Mouse (Mus musculus): ENCODE measurements around the gene Ercc4. TPM values are rescaled to one million over a fixed set of nuclear protein-coding genes. Genes with fewer than 3 reads are reported as not detected.

Ercc4 gene
- total RNA-seq, 2 experiments from 2014 or later, result 4.0 to 6.0 TPM

DNA sequence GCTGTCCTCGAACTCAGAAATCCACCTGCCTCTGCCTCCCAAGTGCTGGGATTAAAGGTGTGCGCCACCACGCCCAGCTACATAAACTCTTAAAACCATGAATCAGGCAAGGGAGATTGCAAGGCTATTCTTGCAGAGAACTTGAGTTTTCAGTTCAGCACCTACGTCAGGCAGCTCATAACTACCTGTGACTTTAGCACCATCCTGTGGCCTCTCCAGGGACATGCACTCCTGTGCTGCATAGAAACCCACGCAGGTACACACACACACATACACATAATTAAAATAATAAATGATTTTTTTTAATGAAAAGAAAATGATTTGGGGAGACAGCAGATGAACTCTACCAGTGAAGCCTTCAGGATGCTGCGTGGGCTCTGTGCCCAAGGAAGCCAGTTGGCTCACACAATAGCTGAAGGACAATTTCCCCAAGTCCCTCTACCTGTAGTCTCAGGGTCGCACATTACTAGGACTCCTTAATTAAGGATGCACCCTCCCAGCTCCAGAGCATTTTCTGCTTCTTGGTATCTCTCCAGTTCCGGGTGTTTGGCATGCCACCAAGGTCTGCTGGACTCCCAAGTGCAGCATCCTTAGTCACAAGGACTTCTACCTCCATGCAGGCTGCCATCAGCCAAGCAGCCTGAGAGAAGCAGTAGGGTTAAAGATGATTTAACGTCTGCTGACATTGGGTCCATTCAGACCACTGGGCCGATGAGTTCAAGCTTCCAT lies 35.4 kb downstream of the Ercc4 start:
- DNase-seq, result no peak
- intact Hi-C loops (cut with DNase I), result loop anchor here (10.0 kb wide), 1 partner anchor 260 kb away; no protein-coding TSS in a partner anchor

DNA sequence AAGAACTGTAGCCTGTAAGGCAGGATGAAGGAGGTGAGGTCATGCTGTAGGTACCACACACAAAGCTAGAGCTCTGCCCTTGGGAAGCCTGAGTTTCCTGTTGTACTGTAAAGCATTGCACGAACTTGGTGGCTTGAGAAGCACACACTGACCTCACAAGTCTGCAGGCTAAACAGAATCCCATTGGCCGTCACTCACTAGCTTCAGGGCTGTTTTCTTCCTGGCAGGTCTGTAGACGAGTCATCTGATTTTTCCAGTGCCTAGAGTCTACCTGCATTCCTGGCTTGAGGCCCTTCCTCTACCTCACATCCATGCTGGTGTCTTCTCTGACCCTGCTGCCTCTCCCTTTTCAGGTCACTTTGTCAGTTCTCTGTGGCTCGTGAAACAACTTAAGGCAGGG lies 36.7 kb downstream of the Ercc4 start:
- DNase-seq, result no peak

DNA sequence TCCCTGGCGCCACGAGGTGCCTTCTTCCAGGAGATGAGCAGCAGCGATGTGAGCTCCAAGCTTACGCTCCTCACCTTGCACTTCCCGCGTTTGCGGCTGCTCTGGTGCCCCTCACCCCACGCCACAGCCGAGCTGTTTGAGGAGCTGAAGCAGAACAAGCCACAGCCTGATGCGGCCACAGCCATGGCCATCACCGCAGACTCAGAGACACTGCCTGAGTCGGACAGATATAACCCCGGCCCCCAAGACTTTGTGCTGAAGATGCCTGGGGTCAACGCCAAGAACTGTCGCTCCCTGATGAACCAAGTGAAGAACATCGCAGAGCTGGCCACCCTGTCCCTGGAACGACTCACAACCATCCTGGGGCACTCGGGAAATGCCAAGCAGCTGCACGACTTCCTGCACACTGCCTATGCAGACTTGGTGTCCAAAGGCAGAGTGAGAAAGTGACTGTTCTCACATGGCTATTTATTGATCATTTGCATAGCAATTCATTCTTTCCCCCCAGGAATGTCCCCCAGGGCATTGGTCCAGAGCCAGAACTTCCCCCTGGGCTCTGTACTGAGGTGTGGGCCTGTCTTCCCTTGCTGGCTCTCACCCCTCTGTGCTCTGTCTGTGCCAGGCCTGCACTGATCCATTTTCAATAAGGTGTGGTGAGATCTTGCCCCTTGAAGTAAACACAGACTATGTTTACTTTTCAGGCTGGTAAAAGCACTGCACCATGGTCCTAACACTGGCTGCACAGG lies 38.5 kb downstream of the Ercc4 start:
- DNase-seq, result no peak
- intact Hi-C loops (cut with DNase I), result loop anchor here (10.0 kb wide), 1 partner anchor 257 kb away; no protein-coding TSS in a partner anchor

More for the DNA sequence above, 36.7 kb downstream of the Ercc4 start:
- intact Hi-C loops (cut with DNase I), result loop anchor here (10.0 kb wide), 1 partner anchor 259 kb away; no protein-coding TSS in a partner anchor

DNA sequence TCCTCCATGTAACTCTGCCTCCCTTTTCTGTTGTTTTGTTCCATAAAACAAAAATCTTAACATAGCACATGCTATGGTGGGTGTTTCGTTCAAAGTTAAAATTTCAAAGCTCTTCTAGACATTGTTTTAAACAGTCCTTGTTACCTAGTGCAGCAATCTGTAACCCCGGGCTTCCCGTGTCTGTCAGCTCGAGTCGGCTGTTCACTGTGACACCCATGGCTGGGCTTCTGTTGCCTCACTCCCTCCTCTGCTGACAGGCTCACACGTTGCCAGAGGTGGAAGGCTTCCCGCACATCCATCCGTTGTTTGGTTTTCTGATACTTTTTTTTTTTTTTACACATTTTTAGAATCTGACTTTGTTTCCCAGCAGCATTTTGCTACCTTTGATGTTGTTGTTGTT lies 40.5 kb downstream of the Ercc4 start:
- no peak for DNase-seq
- intact Hi-C loops (cut with DNase I), result loop anchor here (10.0 kb wide), 1 partner anchor 255 kb away; no protein-coding TSS in a partner anchor

DNA sequence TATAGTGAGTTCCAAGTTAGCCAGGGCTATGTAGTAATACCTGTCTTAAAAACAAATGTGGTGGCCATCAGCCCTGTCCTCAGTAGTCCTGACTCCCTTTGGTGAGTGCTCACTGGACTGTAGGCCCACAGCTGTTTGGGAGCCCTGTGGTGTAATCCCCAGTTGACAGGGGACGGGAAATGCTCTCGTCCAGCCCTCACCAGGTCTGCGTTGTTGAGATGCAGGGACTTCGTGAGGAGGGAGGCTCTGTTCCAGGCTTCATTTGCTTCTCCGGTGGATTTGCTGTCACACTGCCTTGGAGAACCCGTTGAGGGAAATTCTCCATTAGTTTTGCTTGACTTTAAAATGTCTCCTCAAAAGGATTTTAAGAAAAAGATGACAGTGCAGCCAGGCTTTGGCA lies 41.3 kb downstream of the Ercc4 start:
- no peak for DNase-seq
- intact Hi-C loops (cut with DNase I), result no loop called here

DNA sequence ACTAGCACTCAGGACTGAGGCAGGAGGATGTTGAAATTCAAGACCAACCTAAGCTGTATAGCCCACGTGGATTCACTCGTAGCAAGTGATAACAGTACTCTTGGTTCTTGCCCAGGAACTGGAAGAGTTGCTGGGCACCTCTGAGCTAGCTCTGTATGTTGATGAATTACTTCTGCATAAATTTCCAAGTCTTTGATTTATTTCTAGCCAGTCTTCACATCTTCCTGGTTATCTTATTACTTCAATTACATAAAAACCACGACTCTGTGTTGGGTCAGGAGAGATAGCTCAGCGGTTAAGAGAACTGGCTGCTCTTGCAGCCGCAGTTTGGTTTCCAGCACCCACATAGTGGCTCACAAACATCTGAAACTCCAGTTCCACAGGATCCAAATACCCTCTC lies 43.0 kb downstream of the Ercc4 start:
- intact Hi-C loops (cut with DNase I), result no loop called here
- no peak for DNase-seq

DNA sequence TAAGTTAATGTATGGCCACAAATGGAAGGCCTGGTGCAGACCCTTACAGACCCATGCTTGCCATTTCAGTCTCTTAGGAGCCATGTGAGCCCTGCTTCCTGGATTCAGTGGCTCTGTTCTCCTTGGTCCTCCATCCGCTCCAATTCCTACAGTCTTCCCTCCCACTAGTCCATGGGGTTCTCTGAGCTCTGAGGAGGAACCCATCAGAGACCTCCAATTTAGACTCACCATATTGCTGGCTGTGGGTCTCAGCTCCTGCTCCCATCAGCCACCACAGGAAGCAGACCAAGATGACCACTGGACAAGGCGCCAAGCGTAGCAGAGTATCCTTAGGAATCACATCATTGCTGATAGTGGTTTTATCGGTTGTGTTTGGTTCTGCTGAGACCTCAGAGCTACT lies 43.7 kb downstream of the Ercc4 start:
- intact Hi-C loops (cut with DNase I), result no loop called here
- no peak for DNase-seq

DNA sequence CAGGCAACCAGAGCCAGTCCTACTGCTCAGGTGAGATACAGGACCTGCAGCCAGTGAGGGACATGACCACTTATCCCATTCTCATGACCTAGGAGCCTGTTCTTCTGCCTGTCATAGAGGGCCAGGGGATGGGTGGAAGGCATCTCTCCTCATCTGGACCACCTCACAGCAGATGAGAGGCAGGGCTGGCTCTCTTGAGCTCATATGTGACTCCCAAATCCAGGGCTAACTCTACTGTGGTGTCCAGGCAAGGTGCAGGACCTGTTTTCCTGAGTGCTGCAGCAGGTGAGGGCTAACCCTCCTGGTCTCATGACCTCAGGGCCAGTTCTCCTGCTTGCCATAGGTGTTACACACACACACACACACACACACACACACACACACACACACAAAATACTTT lies 44.9 kb downstream of the Ercc4 start:
- DNase-seq, result no peak
- intact Hi-C loops (cut with DNase I), result no loop called here

DNA sequence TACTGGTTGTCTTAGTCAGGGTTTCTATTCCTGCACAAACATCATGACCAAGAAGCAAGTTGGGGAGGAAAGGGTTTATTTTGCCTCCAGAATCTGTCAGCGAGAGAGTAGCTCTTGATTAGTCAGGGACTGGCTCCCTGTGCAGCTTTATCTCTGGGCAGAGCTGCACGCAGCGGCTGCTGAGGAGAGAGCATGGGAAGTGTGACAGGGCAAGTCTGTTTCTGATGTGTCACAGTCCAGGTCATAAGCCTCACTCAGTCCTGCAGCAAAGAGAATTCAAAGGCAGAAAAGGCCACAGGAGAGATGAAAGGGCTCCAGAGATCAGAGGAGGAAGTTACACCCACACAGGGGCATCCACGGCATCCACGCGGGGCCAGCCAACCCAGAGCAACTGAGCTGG lies 47.8 kb downstream of the Ercc4 start:
- no peak for DNase-seq

DNA sequence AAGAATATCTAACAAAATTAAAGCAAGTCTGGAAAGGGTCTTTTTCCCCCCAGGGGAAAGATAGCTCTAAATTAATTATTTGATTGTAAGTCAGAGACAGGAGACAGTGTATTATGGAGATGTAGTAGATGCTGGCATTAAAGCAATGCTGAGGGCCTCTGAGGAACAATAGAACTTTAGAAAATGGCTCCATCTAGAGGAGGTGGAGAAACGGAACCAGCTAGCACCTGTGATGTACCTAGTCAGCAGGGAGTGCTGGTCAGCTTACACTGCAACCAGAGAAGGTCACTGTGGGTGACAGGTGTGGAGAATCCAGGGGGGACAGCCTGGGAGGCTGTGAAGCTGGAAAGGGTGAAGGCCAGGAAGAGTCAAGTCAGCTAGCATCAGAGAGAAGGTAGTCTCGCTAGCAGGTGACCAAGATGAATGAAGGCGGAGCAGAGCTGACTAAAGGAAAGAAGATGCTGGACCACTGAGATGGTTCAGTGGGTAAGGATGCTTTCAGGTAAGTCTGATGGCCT lies 48.7 kb downstream of the Ercc4 start:
- intact Hi-C loops (cut with DNase I), result no loop called here
- no peak for DNase-seq

More for the DNA sequence above, 47.8 kb downstream of the Ercc4 start:
- intact Hi-C loops (cut with DNase I), result no loop called here

DNA sequence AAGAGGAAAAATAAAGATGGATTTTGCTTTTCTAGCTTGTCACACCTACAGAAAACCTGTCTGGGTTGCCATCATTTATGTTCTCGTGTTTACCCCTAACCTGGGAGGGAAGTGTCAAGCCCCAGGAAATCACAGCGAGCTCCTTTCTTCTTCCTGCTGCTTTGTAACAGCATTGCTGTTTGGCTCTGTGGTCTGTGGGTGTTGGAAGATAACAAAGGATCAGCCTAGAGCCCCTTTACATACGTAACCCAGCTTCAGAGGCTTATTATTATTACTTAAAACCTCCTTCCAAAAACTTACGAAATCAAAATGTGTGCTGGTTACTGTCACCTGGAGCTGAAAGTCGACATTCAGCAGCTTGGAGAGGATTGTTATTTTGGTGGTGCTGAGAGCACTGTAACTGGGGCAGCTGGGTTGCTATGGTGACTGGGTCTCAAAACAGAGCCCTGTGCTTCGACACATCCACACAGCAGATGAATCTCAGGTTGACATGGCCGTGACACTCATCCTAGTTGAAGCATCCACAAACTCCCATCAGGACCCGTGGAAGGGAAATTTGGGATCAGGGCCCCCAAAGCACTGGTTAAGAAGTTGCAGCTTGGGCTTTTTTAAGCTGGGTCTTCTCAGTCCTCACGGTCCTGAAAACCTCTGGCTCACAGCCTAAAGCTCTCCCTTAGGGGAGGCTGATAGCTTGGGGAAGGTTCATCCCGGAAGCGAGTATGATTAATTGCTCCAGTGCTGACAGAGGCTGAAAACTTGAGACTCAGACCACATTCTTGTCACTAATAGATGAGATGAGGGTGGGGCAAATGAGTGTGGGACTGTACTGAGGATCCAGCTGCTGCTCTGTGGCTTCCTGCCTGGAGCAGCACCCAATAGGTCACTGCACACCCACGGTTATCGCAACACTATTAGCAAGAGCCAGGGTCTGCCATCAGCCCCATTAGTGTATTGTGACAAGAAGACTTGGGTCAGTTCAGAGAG lies 49.7 kb downstream of the Ercc4 start:
- peak in 1 of 2 experiments; percentile 36 for DNase-seq
- intact Hi-C loops (cut with DNase I), result no loop called here

DNA sequence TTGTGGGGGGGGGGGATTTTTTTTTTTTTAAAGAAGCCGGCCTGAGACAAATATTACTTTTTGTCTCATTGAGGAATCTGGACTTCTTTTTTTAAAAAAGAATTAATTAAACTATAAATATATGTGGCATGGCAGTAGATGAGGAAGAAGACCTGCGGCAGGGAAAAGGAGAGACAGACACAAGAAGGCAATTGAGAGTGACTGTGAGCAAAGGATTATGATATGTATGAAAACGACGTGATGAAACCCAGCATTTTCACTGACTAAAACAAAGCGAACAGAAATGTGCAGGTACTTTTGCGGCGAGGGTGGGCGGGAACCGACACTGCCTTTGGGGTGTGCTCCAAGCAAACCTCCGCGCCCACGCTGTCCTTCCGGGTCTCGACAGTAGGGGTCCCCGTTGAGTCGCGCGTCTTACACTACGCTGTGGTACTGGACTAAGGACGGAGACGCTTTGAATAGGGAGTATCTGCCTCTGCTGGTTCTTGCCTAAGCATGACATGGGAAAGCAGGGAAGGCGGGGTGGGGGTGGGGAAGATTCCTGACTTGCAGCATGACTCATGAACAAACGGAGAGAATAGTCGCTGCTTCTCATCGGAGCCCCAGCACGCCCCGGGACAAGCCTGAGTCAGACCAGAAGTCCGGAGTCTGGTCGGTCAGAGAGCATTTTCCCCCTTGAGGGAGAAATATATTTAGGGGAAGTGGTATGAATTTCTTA lies 50.6 kb downstream of the Ercc4 start:
- peak; percentile 93 to 95 for DNase-seq
- intact Hi-C loops (cut with DNase I), result loop anchor here (1.0 to 10.0 kb wide), 3 partner anchors 55 to 197 kb away; partner anchors contain the start of gene Mrtfb

DNA sequence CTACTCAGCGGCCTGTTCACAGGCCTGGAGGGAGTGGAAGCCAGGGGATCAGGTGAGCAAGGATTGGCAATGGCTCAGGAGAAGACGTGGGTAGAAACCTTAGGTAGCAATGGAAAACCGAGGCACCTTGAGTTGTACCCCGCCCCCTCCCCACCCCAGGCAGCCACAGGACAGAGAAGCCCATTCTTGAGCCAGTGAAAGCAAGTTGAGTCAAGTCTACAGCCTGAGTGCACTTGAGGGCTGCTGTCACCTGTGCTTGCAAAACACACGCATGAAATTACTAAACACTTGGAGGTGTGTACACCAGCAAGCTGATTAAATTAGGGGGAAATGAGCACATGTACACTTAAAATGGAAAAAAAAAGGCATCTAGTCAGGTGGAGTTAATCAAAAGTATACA lies 52.0 kb downstream of the Ercc4 start:
- DNase-seq, result no peak
- intact Hi-C loops (cut with DNase I), result loop anchor here (5.0 to 10.0 kb wide), 2 partner anchors 53 to 196 kb away; no protein-coding TSS in a partner anchor

DNA sequence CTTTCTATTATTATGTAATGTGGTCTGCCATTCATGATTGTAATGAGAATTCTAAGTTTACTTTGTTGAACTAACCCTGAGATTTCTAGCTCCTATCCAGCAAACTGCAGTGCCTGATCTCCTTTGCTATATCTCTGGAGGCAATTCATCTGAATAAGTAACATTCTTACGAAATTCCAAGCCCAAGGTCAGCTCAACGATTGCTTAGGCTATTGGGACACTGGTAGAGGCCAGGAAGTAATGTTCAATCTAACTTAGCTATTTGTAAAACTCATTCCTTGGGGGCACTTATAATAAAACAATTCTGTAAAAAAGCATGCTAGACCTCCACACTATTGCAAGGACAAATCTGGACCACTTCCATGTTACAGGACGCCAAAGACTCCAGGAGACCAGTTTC lies 58.2 kb downstream of the Ercc4 start:
- intact Hi-C loops (cut with DNase I), result loop anchor here (10.0 kb wide), 1 partner anchor 47 kb away; no protein-coding TSS in a partner anchor
- no peak for DNase-seq

DNA sequence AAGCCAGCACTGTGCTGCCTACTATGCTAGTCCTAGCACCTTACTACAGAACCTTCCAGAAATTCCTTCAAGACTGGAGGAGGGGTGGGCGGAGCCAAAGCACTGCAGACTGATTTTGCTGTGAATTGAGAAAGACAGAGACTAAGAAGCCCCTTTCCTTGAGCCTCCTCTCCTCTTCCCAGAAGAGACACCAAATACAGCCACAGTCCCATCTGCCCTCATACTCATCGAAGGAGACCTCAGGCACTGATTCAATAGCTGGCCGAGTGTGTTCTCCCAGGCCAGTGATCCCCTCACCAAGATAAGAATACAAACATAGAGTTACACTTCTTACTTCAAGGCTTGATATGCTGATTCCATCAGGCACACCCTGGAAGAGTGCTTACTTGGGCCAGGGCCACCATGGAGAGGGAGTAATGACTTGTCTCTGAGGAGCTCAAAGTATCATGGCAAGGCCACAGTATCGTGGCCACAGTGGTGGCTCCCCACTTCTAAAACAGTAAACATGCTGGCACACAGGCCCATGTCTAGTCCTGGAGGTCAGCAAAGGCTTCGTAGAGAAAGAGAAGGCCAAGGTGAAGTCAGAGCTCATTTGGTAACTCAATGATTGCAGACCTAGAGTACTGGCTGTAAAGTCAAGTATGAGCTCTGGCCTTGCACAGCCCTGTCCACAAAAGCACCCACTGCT lies 63.7 kb downstream of the Ercc4 start:
- intact Hi-C loops (cut with DNase I), result no loop called here
- DNase-seq, result no peak

DNA sequence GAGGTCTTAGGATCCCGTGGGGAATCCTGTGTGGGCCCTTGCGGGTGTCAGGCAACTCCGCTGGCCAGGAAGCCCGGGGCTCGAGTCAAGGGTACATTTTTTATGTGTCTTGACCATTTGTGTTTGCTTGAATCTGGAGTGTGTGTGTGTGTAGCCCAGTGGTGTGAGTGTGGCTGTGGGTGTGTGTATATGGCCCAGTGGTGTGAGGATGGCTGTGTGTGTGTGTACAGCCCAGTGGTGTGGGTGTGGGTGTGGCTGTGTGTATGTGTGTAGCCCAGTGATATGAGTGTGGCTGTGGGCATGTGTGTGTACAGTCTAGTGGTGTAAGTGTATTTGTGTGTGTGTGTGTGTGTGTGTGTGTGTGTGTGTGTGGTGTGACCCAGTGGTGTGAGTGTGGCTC lies 73.0 kb downstream of the Ercc4 start:
- no peak for DNase-seq
- intact Hi-C loops (cut with DNase I), result no loop called here

DNA sequence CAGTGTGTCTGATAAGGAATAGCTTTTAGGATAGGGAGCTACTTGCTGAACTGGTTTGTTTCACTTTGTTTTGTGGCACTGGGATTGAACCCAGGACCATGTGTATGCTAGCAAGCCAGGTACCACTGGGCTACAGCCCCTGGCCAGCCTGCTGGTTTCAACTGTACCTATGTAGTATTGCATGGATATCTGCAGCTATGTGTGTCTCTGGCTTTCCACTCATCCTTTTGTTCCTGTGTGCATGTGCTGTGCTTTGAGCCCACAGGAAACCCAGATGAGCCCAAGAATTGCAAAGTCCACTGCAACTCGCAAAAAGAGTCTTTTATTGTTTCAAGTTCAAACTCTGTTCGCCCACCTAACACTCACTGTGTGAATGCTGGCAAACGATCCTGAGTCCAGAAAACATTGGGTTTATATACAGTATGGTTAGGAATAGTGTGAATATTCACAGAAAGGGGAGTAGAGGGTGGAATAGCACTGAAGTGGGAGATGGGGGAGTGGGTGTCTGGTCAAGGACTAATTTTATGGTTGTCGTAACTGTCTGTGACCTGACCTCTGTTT lies 73.8 kb downstream of the Ercc4 start:
- DNase-seq, result no peak
- intact Hi-C loops (cut with DNase I), result no loop called here

DNA sequence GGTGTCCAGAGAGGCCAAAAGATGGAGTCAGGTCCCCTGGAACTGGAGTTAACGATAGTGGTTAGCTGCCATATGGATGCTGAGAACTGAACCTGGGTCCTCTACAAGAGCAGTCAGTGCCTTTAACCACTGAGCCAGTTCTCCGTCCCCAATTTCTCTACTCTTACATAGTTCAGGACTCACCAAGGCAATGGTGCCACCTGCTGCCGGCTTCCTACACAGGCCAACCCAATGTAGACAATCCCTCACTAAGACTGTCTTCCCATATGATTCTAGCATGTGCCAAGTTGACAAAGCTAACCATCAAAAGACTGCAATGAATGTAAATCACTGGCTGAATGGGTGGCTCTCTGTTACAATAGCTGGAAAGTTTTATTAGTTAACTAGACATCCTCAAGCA lies 74.9 kb downstream of the Ercc4 start:
- intact Hi-C loops (cut with DNase I), result no loop called here
- no peak for DNase-seq
